Mouse (Mus musculus): Measurements from ENCODE around the gene 2210408I21Rik. TPM values are rescaled to one million over a fixed set of nuclear protein-coding genes. Genes with fewer than 3 reads are reported as not detected.

The 2210408I21Rik gene
- polyA plus RNA-seq, 1 experiment from 2014 or later = 5.2 TPM

DNA sequence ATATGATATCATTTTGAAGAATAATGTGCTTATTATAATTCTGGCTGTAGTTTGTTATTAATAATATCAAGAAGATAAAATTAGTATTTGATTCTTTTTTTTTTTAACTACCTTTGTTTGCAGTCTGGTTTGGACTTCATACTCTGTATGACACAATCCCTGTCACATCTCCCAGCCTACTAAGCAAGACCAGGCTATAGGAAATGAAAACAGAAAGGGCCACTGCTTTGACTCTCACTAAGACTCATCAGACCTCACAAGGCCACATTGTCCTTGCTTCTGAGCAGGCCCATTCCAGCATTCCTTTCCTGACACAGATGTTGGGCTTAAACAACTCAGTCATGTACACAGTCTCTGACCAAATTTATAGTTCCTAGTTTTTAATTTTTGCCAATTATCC, 42.6 kb downstream of the 2210408I21Rik start:
- Histone ChIP-seq H3K4me3 (ENCODE audit: low read length) (no peak overlapping the region), H3K36me3 (ENCODE audit: control insufficient read depth, insufficient read depth) (no peaks in the 10 kb centered on the region), H3K9ac (ENCODE audit: low read length) (no peak overlapping the region), H3K27me3 (ENCODE audit: control insufficient read depth, insufficient read depth, low read length) (no peaks in the 10 kb centered on the region), H3K4me2 (ENCODE audit: low read depth, low read length) (no peak overlapping the region), H3K9me3 (replicated peaks; ENCODE audit: control insufficient read depth, low read length) (no peaks in the 10 kb centered on the region), H3K4me1 (ENCODE audit: control insufficient read depth, insufficient read depth, low read length) (no peaks in the 10 kb centered on the region), H3K27ac (ENCODE audit: low read length) (no peak overlapping the region)
- no peak for ATAC-seq (replicated peaks; ENCODE audit: extremely low read depth, insufficient read depth, low FRiP score)

DNA sequence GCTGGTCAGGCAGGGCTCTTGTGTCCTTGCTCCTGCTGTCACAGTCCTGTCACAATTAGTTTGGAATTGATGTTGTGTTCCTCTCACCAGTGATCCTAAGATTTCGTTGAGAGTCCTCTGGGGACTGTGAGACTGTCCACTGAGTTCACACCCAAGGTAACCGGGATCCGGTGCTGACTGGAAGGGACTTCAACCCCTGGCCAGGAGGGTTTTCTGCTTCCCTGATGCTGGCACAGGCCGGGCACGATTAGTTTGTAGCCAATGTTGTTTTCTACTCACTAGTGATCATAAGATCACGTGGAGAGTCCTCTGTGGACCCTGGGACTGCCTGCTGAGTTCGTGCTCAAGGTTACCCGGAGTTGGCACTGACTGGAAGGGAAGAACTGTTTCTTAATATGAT, 55.3 kb downstream of the 2210408I21Rik start:
- Histone ChIP-seq H3K9me3 (replicated peaks; ENCODE audit: control insufficient read depth, low read length) (no peaks in the 10 kb centered on the region), H3K9ac (ENCODE audit: low read length) (no peak overlapping the region), H3K4me3 (ENCODE audit: low read length) (no peak overlapping the region), H3K27me3 (ENCODE audit: control insufficient read depth, insufficient read depth, low read length) (no peaks in the 10 kb centered on the region), H3K4me1 (ENCODE audit: control insufficient read depth, insufficient read depth, low read length) (no peaks in the 10 kb centered on the region), H3K4me2 (ENCODE audit: low read depth, low read length) (no peak overlapping the region), H3K27ac (ENCODE audit: low read length) (no peak overlapping the region), H3K36me3 (ENCODE audit: control insufficient read depth, insufficient read depth) (no peaks in the 10 kb centered on the region)
- no peak for ATAC-seq (replicated peaks; ENCODE audit: extremely low read depth, insufficient read depth, low FRiP score)
- 86% methylated on average over 8 of the region's 8 CpGs for WGBS

DNA sequence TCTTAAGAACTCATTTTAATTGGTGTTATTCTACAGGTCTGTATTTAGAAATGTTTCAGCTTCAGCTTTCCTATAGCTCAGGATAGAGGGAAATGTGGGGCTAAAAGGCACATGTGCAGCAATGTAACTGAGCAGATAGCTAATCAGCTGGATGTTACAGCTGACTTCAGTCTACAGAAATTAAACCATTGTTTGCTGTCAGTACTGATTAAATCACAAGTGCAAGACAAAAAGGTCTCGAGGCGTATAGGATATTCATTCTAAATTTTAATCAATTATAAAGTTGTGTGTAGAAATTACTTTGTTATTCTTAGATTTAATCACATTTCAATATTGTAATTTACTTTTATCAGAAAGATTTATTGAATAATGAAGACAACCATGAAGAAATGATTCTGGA, 56.9 kb downstream of the 2210408I21Rik start:
- no peaks in the 10 kb centered on the region for H3K4me1 ChIP-seq (ENCODE audit: control insufficient read depth, insufficient read depth, low read length)
- no peak overlapping the region for H3K9ac ChIP-seq (ENCODE audit: low read length)
- no peak overlapping the region for H3K4me2 ChIP-seq (ENCODE audit: low read depth, low read length)
- H3K27ac ChIP-seq (ENCODE audit: low read length) = no peak overlapping the region
- 73% methylated on average over 2 of the region's 2 CpGs for WGBS
- no peaks in the 10 kb centered on the region for H3K9me3 ChIP-seq (replicated peaks; ENCODE audit: control insufficient read depth, low read length)
- no peaks in the 10 kb centered on the region for H3K36me3 ChIP-seq (ENCODE audit: control insufficient read depth, insufficient read depth)
- no peak overlapping the region for H3K4me3 ChIP-seq (ENCODE audit: low read length)
- no peaks in the 10 kb centered on the region for H3K27me3 ChIP-seq (ENCODE audit: control insufficient read depth, insufficient read depth, low read length)
- no peak for ATAC-seq (replicated peaks; ENCODE audit: extremely low read depth, insufficient read depth, low FRiP score)

DNA sequence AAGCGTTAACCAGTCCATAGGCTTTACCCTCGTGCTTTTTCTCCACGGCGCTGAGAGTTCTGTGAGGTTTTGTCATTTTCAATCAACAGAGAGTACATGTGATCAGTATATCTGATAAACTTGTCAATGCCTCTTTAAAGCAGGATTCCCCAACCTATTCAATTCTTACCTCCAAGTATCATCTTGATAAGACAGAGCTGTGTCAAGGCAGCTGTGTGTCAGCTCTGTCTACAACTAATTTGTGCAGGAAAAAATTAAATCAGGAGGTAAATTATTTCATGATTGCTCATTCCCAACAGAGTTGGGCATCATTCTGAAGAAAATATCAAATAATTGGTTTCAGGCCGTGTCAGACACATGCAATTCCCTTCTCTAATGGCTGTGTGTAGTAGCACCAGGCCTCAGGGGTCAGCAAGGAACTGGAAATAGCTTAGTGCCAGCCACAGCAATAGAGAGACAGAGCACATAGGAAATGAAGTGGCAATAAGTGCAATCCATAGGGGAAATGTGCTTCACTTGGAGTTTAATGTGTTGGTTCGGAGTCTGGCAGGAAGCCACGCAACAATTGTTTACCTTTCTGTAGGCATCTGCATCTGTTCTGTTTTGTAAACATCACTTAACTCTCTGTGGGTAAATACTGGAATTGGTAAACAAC, 73.6 kb downstream of the 2210408I21Rik start:
- 78% methylated on average over 7 of the region's 7 CpGs for WGBS
- H3K9ac ChIP-seq (ENCODE audit: low read length) = no peak overlapping the region
- H3K4me3 ChIP-seq (ENCODE audit: low read length) = no peak overlapping the region
- H3K27me3 ChIP-seq (ENCODE audit: control insufficient read depth, insufficient read depth, low read length) = no peaks in the 10 kb centered on the region
- no peak overlapping the region for H3K4me2 ChIP-seq (ENCODE audit: low read depth, low read length)
- H3K4me1 ChIP-seq (ENCODE audit: control insufficient read depth, insufficient read depth, low read length) = no peaks in the 10 kb centered on the region
- no peak overlapping the region for H3K27ac ChIP-seq (ENCODE audit: low read length)
- H3K9me3 ChIP-seq (replicated peaks; ENCODE audit: control insufficient read depth, low read length) = no peaks in the 10 kb centered on the region
- no peaks in the 10 kb centered on the region for H3K36me3 ChIP-seq (ENCODE audit: control insufficient read depth, insufficient read depth)
- no peak for ATAC-seq (replicated peaks; ENCODE audit: extremely low read depth, insufficient read depth, low FRiP score)

DNA sequence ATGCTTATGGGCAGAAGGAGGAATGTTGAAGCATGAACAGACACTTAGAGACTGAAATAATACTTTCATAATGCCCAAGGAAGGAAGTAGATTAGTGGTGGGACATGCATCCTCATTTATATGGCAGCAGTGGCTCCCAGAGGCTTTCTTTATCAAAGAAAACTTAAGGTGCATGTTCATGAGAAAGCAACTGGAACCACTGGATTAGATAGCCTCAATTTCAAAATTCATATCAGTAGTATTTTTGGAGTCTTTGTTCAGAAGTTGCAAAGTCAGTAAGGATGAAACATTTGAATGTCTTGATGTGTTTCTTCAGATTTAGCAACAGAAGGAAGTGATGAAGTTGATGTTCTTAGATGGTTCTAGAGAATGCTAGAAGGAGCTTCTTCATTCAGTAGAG, 77.9 kb downstream of the 2210408I21Rik start:
- H3K9me3 ChIP-seq (replicated peaks; ENCODE audit: control insufficient read depth, low read length) = no peaks in the 10 kb centered on the region
- no peaks in the 10 kb centered on the region for H3K36me3 ChIP-seq (ENCODE audit: control insufficient read depth, insufficient read depth)
- H3K27me3 ChIP-seq (ENCODE audit: control insufficient read depth, insufficient read depth, low read length) = no peaks in the 10 kb centered on the region
- H3K4me3 ChIP-seq (ENCODE audit: low read length) = no peak overlapping the region
- no peak for ATAC-seq (replicated peaks; ENCODE audit: extremely low read depth, insufficient read depth, low FRiP score)
- no peaks in the 10 kb centered on the region for H3K4me1 ChIP-seq (ENCODE audit: control insufficient read depth, insufficient read depth, low read length)
- H3K4me2 ChIP-seq (ENCODE audit: low read depth, low read length) = no peak overlapping the region
- no peak overlapping the region for H3K9ac ChIP-seq (ENCODE audit: low read length)
- no peak overlapping the region for H3K27ac ChIP-seq (ENCODE audit: low read length)

DNA sequence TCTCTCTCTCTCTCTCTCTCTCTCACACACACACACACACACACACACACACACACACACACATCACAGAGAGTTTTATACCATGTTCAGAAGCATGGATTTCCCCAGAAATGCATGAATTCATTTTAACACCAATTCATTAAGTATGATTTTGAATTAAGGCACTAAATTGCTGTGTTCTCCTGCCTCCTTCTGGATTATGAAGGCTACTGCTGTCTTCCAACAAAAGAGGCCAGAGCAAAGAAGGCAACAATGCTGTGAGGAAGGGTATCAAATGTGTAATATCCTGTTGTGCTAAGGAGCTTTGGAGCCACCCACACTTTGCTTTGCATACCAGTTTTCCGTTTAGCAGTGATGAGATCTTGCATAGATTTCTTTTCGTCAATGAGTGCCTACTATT, 80.1 kb downstream of the 2210408I21Rik start:
- H3K4me3 ChIP-seq (ENCODE audit: low read length) = no peak overlapping the region
- no peaks in the 10 kb centered on the region for H3K9me3 ChIP-seq (replicated peaks; ENCODE audit: control insufficient read depth, low read length)
- WGBS = 64% methylated on average over 2 of the region's 2 CpGs
- H3K27me3 ChIP-seq (ENCODE audit: control insufficient read depth, insufficient read depth, low read length) = no peaks in the 10 kb centered on the region
- H3K4me2 ChIP-seq (ENCODE audit: low read depth, low read length) = no peak overlapping the region
- ATAC-seq (replicated peaks; ENCODE audit: extremely low read depth, insufficient read depth, low FRiP score) = no peak
- no peak overlapping the region for H3K27ac ChIP-seq (ENCODE audit: low read length)
- H3K36me3 ChIP-seq (ENCODE audit: control insufficient read depth, insufficient read depth) = no peaks in the 10 kb centered on the region
- no peaks in the 10 kb centered on the region for H3K4me1 ChIP-seq (ENCODE audit: control insufficient read depth, insufficient read depth, low read length)
- H3K9ac ChIP-seq (ENCODE audit: low read length) = no peak overlapping the region

DNA sequence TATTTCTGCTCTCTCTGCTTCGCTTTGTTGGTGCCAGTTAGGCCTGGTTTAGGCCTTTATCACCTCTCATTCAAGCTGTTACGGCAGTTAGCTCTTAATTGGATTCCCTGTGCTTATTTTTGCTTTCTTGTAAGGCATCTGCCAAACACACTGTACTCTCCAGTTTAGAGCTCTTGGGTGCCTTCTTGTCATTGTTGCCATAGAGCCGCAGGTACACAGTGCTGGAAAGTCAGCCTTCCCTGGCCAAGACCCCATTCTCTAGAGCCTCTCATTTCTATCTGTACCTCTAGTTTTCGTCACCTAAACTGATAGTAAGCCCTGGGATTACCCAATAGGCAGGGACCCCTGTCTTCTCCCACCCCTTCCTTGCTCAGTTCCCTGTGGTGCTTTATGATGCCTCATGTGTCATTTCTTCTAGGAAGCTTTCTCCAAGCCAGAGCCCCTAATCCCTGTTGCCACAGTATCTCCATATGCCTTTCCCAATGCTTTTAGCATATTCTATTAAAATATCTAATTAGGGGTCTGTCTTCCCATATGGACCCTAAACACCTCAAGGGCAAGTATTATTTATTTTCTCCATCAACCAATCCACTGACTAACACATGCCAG, 82.4 kb downstream of the 2210408I21Rik start:
- H3K4me1 ChIP-seq (ENCODE audit: control insufficient read depth, insufficient read depth, low read length) = no peaks in the 10 kb centered on the region
- no peak for ATAC-seq (replicated peaks; ENCODE audit: extremely low read depth, insufficient read depth, low FRiP score)
- no peak overlapping the region for H3K4me2 ChIP-seq (ENCODE audit: low read depth, low read length)
- no peaks in the 10 kb centered on the region for H3K27me3 ChIP-seq (ENCODE audit: control insufficient read depth, insufficient read depth, low read length)
- no peak overlapping the region for H3K27ac ChIP-seq (ENCODE audit: low read length)
- no peak overlapping the region for H3K9ac ChIP-seq (ENCODE audit: low read length)
- no peaks in the 10 kb centered on the region for H3K36me3 ChIP-seq (ENCODE audit: control insufficient read depth, insufficient read depth)
- no peak overlapping the region for H3K4me3 ChIP-seq (ENCODE audit: low read length)
- H3K9me3 ChIP-seq (replicated peaks; ENCODE audit: control insufficient read depth, low read length) = no peaks in the 10 kb centered on the region
- 73% methylated on average over 4 of the region's 4 CpGs for WGBS

DNA sequence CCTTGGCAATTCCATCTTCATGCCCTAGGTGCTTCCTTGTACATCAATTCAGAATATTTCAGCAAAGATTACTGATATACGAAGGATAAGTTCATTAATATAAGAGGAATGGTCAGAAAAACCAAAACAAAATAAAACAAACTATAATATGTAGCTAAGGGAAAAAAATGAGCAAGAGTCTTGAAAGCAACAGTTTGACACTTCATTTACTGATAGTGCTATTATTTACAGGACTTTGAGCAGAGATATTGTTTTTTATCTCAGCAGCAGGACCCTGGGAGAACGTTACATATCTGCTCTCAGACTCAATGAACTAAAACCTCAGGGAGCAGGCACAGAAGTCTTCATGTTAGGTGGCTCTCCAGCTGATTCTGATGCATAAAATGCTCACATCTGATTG, 85.7 kb downstream of the 2210408I21Rik start:
- WGBS = 71% methylated on average over 2 of the region's 2 CpGs
- Histone ChIP-seq H3K9ac (ENCODE audit: low read length) (no peak overlapping the region), H3K27ac (ENCODE audit: low read length) (no peak overlapping the region), H3K4me2 (ENCODE audit: low read depth, low read length) (no peak overlapping the region), H3K4me3 (ENCODE audit: low read length) (no peak overlapping the region), H3K9me3 (replicated peaks; ENCODE audit: control insufficient read depth, low read length) (no peaks in the 10 kb centered on the region), H3K27me3 (ENCODE audit: control insufficient read depth, insufficient read depth, low read length) (no peaks in the 10 kb centered on the region), H3K36me3 (ENCODE audit: control insufficient read depth, insufficient read depth) (no peaks in the 10 kb centered on the region), H3K4me1 (ENCODE audit: control insufficient read depth, insufficient read depth, low read length) (no peaks in the 10 kb centered on the region)
- no peak for ATAC-seq (replicated peaks; ENCODE audit: extremely low read depth, insufficient read depth, low FRiP score)

DNA sequence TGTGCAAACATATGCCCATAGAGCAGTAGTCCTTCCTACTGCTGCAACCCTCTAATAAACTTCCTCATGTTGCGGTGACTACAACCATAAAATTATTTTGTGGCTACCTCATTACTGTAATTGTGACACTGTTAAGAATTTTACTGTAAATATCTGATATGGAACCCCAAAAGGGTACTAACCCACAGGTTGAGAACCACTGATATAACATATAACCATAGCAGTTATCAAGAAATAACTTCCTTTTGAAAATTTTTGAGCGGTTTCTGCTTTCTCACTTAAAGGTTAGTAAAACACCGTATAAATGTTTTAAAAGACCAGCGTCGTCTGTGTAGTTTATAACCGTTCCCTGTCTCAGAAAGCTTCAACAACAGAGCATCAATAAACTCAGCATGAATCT, 121.2 kb downstream of the 2210408I21Rik start:
- H3K4me2 ChIP-seq (ENCODE audit: low read depth, low read length) = no peak overlapping the region
- no peak overlapping the region for H3K27ac ChIP-seq (ENCODE audit: low read length)
- ATAC-seq (replicated peaks; ENCODE audit: extremely low read depth, insufficient read depth, low FRiP score) = no peak
- no peaks in the 10 kb centered on the region for H3K9me3 ChIP-seq (replicated peaks; ENCODE audit: control insufficient read depth, low read length)
- 0 out of 2 replicates have a peak, but pooled peaks cover 6% of the 10 kb centered on the region for H3K4me1 ChIP-seq (ENCODE audit: control insufficient read depth, insufficient read depth, low read length)
- no peaks in the 10 kb centered on the region for H3K36me3 ChIP-seq (ENCODE audit: control insufficient read depth, insufficient read depth)
- H3K27me3 ChIP-seq (ENCODE audit: control insufficient read depth, insufficient read depth, low read length) = no peaks in the 10 kb centered on the region
- H3K4me3 ChIP-seq (ENCODE audit: low read length) = no peak overlapping the region
- WGBS = 85% methylated on average over 6 of the region's 6 CpGs
- H3K9ac ChIP-seq (ENCODE audit: low read length) = no peak overlapping the region
